Mouse (Mus musculus): ENCODE measurements at regions not wholly inside any gene's neighbourhood (a gene's known extent, or its start where the extent isn't known, plus 50 kb on each side); places are given as distances from the start of the nearest gene placed in this dataset.
A peak's percentile ranks its signal among the peaks of the same experiment; 100 is the strongest.

- no peak for DNase-seq (ENCODE audit: low spot score)
- H3K27me3 ChIP-seq (ENCODE audit: control insufficient read depth, insufficient read depth, low read length), result no peaks in the 10 kb centered on the region
- no peaks in the 10 kb centered on the region for H3K9me3 ChIP-seq (ENCODE audit: control insufficient read depth, low read length)
- H3K4me3 ChIP-seq (ENCODE audit: low read depth, low read length), result no peak overlapping the region
- H3K9ac ChIP-seq (ENCODE audit: low read length), result no peak overlapping the region
- TF ChIP-seq EP300 (optimal IDR thresholded peaks at IDR 0.05) (no peak), CTCF (IDR thresholded peaks at IDR 0.05; ENCODE audit: low read depth) (no peak)
- 65% methylated on average over 2 of the region's 2 CpGs for WGBS
- H3K4me1 ChIP-seq (replicated peaks; ENCODE audit: control insufficient read depth, insufficient read depth), result 0 out of 2 replicates have a peak, but pooled peaks cover 2% of the 10 kb centered on the region
- H3K4me2 ChIP-seq (replicated peaks; ENCODE audit: low read depth), result no peak overlapping the region
- no peak overlapping the region for H3K27ac ChIP-seq (replicated peaks)
- no peak for ATAC-seq (ENCODE audit: low FRiP score, low TSS enrichment)
- H3K36me3 ChIP-seq (ENCODE audit: control insufficient read depth, insufficient read depth, low read length), result no peaks in the 10 kb centered on the region
Measured at GRCm38 (mm10) chr6:100500741-100501140, 170.2 kb downstream of the Shq1 start.

GRCm38 (mm10) chr6:100500060-100500459, 170.9 kb downstream of the Shq1 start:
- 66% methylated on average over 8 of the region's 8 CpGs for WGBS
- Histone ChIP-seq H3K4me3 (ENCODE audit: low read depth, low read length) (no peak overlapping the region), H3K36me3 (ENCODE audit: control insufficient read depth, insufficient read depth, low read length) (no peaks in the 10 kb centered on the region), H3K9me3 (ENCODE audit: control insufficient read depth, low read length) (no peaks in the 10 kb centered on the region), H3K9ac (ENCODE audit: low read length) (no peak overlapping the region), H3K27me3 (ENCODE audit: control insufficient read depth, insufficient read depth, low read length) (no peaks in the 10 kb centered on the region), H3K27ac (replicated peaks) (no peak overlapping the region), H3K4me2 (replicated peaks; ENCODE audit: low read depth) (no peak overlapping the region), H3K4me1 (replicated peaks; ENCODE audit: control insufficient read depth, insufficient read depth) (0 out of 2 replicates have a peak, but pooled peaks cover 2% of the 10 kb centered on the region)
- no peak for TF ChIP-seq CTCF (IDR thresholded peaks at IDR 0.05; ENCODE audit: low read depth)
- DNase-seq (ENCODE audit: low spot score) (no peak), ATAC-seq (ENCODE audit: low FRiP score, low TSS enrichment) (no peak)

GRCm38 (mm10) chr6:100498861-100499271, 172.1 kb downstream of the Shq1 start:
- WGBS, result 40% methylated on average over 4 of the region's 4 CpGs
- H3K27me3 ChIP-seq (ENCODE audit: control insufficient read depth, insufficient read depth, low read length), result no peaks in the 10 kb centered on the region
- no peak for DNase-seq (ENCODE audit: low spot score)

GRCm38 (mm10) chr6:100498126-100498525, 172.8 kb downstream of the Shq1 start:
- DNase-seq (ENCODE audit: low spot score) (no peak), ATAC-seq (ENCODE audit: low FRiP score, low TSS enrichment) (no peak)
- 91% methylated on average over 2 of the region's 2 CpGs for WGBS
- Histone ChIP-seq H3K4me1 (replicated peaks; ENCODE audit: control insufficient read depth, insufficient read depth) (no peaks in the 10 kb centered on the region), H3K27me3 (ENCODE audit: control insufficient read depth, insufficient read depth, low read length) (no peaks in the 10 kb centered on the region), H3K9ac (ENCODE audit: low read length) (no peak overlapping the region), H3K27ac (replicated peaks) (no peak overlapping the region), H3K9me3 (ENCODE audit: control insufficient read depth, low read length) (no peaks in the 10 kb centered on the region), H3K36me3 (ENCODE audit: control insufficient read depth, insufficient read depth, low read length) (no peaks in the 10 kb centered on the region), H3K4me2 (replicated peaks; ENCODE audit: low read depth) (no peak overlapping the region), H3K4me3 (ENCODE audit: low read depth, low read length) (no peak overlapping the region)
- no peak for TF ChIP-seq CTCF (IDR thresholded peaks at IDR 0.05; ENCODE audit: low read depth)
- no peak for TF ChIP-seq EP300 (optimal IDR thresholded peaks at IDR 0.05)

More at GRCm38 (mm10) chr6:100498861-100499271, 172.1 kb downstream of the Shq1 start:
- peak; percentile 65; the same call in 1 of the 2 replicates for ATAC-seq (ENCODE audit: low FRiP score, low TSS enrichment)
- 0 out of 2 replicates have a peak, but pooled peaks cover 2% of the 10 kb centered on the region for H3K4me1 ChIP-seq (replicated peaks; ENCODE audit: control insufficient read depth, insufficient read depth)
- no peaks in the 10 kb centered on the region for H3K9me3 ChIP-seq (ENCODE audit: control insufficient read depth, low read length)
- no peak overlapping the region for H3K4me3 ChIP-seq (ENCODE audit: low read depth, low read length)
- H3K4me2 ChIP-seq (replicated peaks; ENCODE audit: low read depth), result no peak overlapping the region
- TF ChIP-seq EP300 (optimal IDR thresholded peaks at IDR 0.05) (no peak), CTCF (IDR thresholded peaks at IDR 0.05; ENCODE audit: low read depth) (no peak)
- no peak overlapping the region for H3K9ac ChIP-seq (ENCODE audit: low read length)
- H3K27ac ChIP-seq (replicated peaks), result no peak overlapping the region
- H3K36me3 ChIP-seq (ENCODE audit: control insufficient read depth, insufficient read depth, low read length), result no peaks in the 10 kb centered on the region

GRCm38 (mm10) chr6:100496135-100496534, 174.8 kb downstream of the Shq1 start:
- no peak for DNase-seq (ENCODE audit: low spot score)
- H3K4me1 ChIP-seq (replicated peaks; ENCODE audit: control insufficient read depth, insufficient read depth), result no peaks in the 10 kb centered on the region
- no peaks in the 10 kb centered on the region for H3K27me3 ChIP-seq (ENCODE audit: control insufficient read depth, insufficient read depth, low read length)
- no peaks in the 10 kb centered on the region for H3K36me3 ChIP-seq (ENCODE audit: control insufficient read depth, insufficient read depth, low read length)
- H3K4me3 ChIP-seq (ENCODE audit: low read depth, low read length), result no peak overlapping the region
- TF ChIP-seq EP300 (optimal IDR thresholded peaks at IDR 0.05), result no peak
- H3K9me3 ChIP-seq (ENCODE audit: control insufficient read depth, low read length), result no peaks in the 10 kb centered on the region
- H3K4me2 ChIP-seq (replicated peaks; ENCODE audit: low read depth), result no peak overlapping the region
- ATAC-seq (ENCODE audit: low FRiP score, low TSS enrichment), result no peak
- H3K9ac ChIP-seq (ENCODE audit: low read length), result no peak overlapping the region
- no peak overlapping the region for H3K27ac ChIP-seq (replicated peaks)

GRCm38 (mm10) chr6:100495131-100495530, 175.8 kb downstream of the Shq1 start:
- TF ChIP-seq CTCF (IDR thresholded peaks at IDR 0.05; ENCODE audit: low read depth) (no peak), EP300 (optimal IDR thresholded peaks at IDR 0.05) (no peak)
- DNase-seq (ENCODE audit: low spot score) (peak; percentile 39), ATAC-seq (ENCODE audit: low FRiP score, low TSS enrichment) (peak; percentile 34; the same call in 1 of the 2 replicates)
- H3K4me3 ChIP-seq (ENCODE audit: low read depth, low read length), result no peak overlapping the region
- no peaks in the 10 kb centered on the region for H3K27me3 ChIP-seq (ENCODE audit: control insufficient read depth, insufficient read depth, low read length)
- H3K27ac ChIP-seq (replicated peaks), result no peak overlapping the region
- H3K9me3 ChIP-seq (ENCODE audit: control insufficient read depth, low read length), result no peaks in the 10 kb centered on the region
- H3K4me2 ChIP-seq (replicated peaks; ENCODE audit: low read depth), result no peak overlapping the region
- no peak overlapping the region for H3K9ac ChIP-seq (ENCODE audit: low read length)
- H3K36me3 ChIP-seq (ENCODE audit: control insufficient read depth, insufficient read depth, low read length), result no peaks in the 10 kb centered on the region
- H3K4me1 ChIP-seq (replicated peaks; ENCODE audit: control insufficient read depth, insufficient read depth), result no peaks in the 10 kb centered on the region
- 38% methylated on average over 12 of the region's 12 CpGs for WGBS
